Comparison of ENCODE assay signal across 13 mouse cellular contexts in the genomic region with DNA sequence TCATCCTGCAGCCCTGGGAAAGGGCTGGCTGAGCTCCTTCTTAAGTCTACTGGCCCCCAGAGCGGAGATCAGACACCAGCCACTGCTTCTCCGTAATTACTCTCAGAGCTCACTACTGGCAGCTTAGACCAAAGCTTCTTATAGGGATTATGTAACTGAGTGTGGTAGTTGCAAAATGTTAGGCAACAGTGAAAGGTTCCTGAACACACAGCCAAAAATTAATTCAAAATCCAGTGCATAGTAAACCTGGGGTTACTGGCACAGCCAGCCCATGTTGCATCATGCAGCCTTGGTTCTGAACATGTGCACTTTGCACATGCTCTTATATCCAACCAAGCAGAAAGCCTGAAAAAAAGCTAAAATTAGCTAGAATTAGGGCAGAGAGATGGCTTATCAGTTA. TPM values are rescaled to one million over a fixed set of nuclear protein-coding genes. Genes with fewer than 3 reads are reported as not detected.
DNase-seq lines count a peak whose midpoint lies in the region; ATAC-seq and TF ChIP-seq lines count a peak whose summit lies in the region.
"Had no signal": no experiment of that assay in that cellular context is flagged by ENCODE, and none has a peak within 500 bp of the region (broad histone marks: within the 10 kb centered on the region; RNA-seq: fewer than 3 reads in every experiment).

No protein-coding gene starts in this region.

- no peak overlapping the region for H3K4me3 ChIP-seq in liver, adult 2 months (ENCODE audit: insufficient read depth, low read depth, low read length)
- no peak overlapping the region for H3K4me3 ChIP-seq in liver, embryonic 11.5 days (ENCODE audit: low read depth, low read length)
- H3K4me3 ChIP-seq in hindbrain, embryonic 11.5 days (ENCODE audit: low read depth, low read length), result no peak overlapping the region
- H3K4me3 ChIP-seq: heart, embryonic 15.5 days had no signal

- H3K4me1 ChIP-seq in liver, adult 2 months (ENCODE audit: control insufficient read depth, insufficient read depth, low read length), result peaks cover 5% of the 10 kb centered on the region; the same call in 1 of the 2 replicates
- H3K4me1 ChIP-seq in liver, embryonic 11.5 days (replicated peaks; ENCODE audit: control insufficient read depth, insufficient read depth, low read length), result peaks cover 8% of the 10 kb centered on the region; the same call in 1 of the 2 replicates
- no peaks in the 10 kb centered on the region for H3K4me1 ChIP-seq in hindbrain, embryonic 11.5 days (replicated peaks; ENCODE audit: control insufficient read depth, insufficient read depth, low read length)

- no peaks in the 10 kb centered on the region for H3K27me3 ChIP-seq in liver, adult 2 months (ENCODE audit: control insufficient read depth, insufficient read depth, low read length)
- H3K27me3 ChIP-seq in liver, embryonic 11.5 days (replicated peaks; ENCODE audit: control insufficient read depth, insufficient read depth, low read length), result no peaks in the 10 kb centered on the region
- H3K27me3 ChIP-seq in hindbrain, embryonic 11.5 days (ENCODE audit: control insufficient read depth, insufficient read depth, low read length), result no peaks in the 10 kb centered on the region
- H3K27me3 ChIP-seq: heart, embryonic 15.5 days had no signal

- no peak for ATAC-seq in liver, embryonic 11.5 days (replicated peaks; ENCODE audit: low FRiP score)
- peak; percentile 73 for ATAC-seq in granulocyte monocyte progenitor cell, adult 5-6 weeks (replicated peaks; ENCODE audit: poor library complexity, severe bottlenecking)
- ATAC-seq in megakaryocyte progenitor cell, adult 5-6 weeks (replicated peaks; ENCODE audit: poor library complexity), result peak; percentile 50
- ATAC-seq in hindbrain, embryonic 11.5 days (ENCODE audit: low FRiP score), result no peak
- ATAC-seq: forebrain, embryonic 14.5 days; hindbrain, embryonic 16.5 days had no signal

- H3K4me2 ChIP-seq in liver, embryonic 11.5 days, result no peak overlapping the region
- no peak overlapping the region for H3K4me2 ChIP-seq in hindbrain, embryonic 11.5 days (replicated peaks; ENCODE audit: low read depth, low read length)
- H3K4me2 ChIP-seq: heart, embryonic 15.5 days had no signal

- peaks cover under 1% of the 10 kb centered on the region for H3K79me2 ChIP-seq in liver, adult 2 months (ENCODE audit: control insufficient read depth, insufficient read depth, low read length)

- H3K27ac ChIP-seq in liver, adult 2 months (replicated peaks; ENCODE audit: insufficient read depth, low read depth, low read length), result peak overlapping the region; percentile 84
- no peak overlapping the region for H3K27ac ChIP-seq in liver, embryonic 11.5 days (ENCODE audit: low read depth, low read length)
- no peak overlapping the region for H3K27ac ChIP-seq in hindbrain, embryonic 11.5 days (ENCODE audit: low read depth, low read length)
- H3K27ac ChIP-seq: heart, embryonic 15.5 days had no signal

- H3K36me3 ChIP-seq in liver, adult 2 months (ENCODE audit: control insufficient read depth, insufficient read depth, low read length), result no peaks in the 10 kb centered on the region
- H3K36me3 ChIP-seq in liver, embryonic 11.5 days (ENCODE audit: control insufficient read depth, insufficient read depth, low read length), result no peaks in the 10 kb centered on the region
- H3K36me3 ChIP-seq in hindbrain, embryonic 11.5 days (ENCODE audit: control insufficient read depth, insufficient read depth, low read length), result no peaks in the 10 kb centered on the region
- H3K36me3 ChIP-seq: heart, embryonic 15.5 days had no signal

- WGBS in liver, adult 2 months, result 21% methylated on average over 2 of the region's 2 CpGs
- 83% methylated on average over 2 of the region's 2 CpGs for WGBS in liver, embryonic 11.5 days
- 89% methylated on average over 2 of the region's 2 CpGs for WGBS in hindbrain, embryonic 11.5 days

- 0 out of 2 replicates have a peak overlapping the region, but pooled peaks have one; percentile 58 for H3K9ac ChIP-seq in liver, adult 2 months (ENCODE audit: low read depth, low read length)
- H3K9ac ChIP-seq in liver, embryonic 11.5 days (ENCODE audit: low read depth, low read length), result no peak overlapping the region
- no peak overlapping the region for H3K9ac ChIP-seq in hindbrain, embryonic 11.5 days (ENCODE audit: low read depth, low read length)
- H3K9ac ChIP-seq: heart, embryonic 15.5 days had no signal

- no peak for TF ChIP-seq CTCF in liver, adult 2 months (IDR thresholded peaks at IDR 0.05; ENCODE audit: low read depth, low read length)

- peak; percentile 99 for DNase-seq in liver, adult 2 months (ENCODE audit: extremely low read depth, low read depth, low spot score)
- no peak for DNase-seq in liver, embryonic 11.5 days (ENCODE audit: low spot score)
- peak; percentile 69 for DNase-seq in adrenal gland, postnatal 14 days
- DNase-seq in neural tube, embryonic 10.5 days (ENCODE audit: extremely low spot score, low spot score), result no peak
- no peak for DNase-seq in hindbrain, embryonic 11.5 days (ENCODE audit: low spot score)
- DNase-seq in embryo, embryonic 10.5 days (ENCODE audit: low spot score), result no peak
- DNase-seq: cerebellum, adult 2 months; gastrocnemius, postnatal 10 days had no signal

- TF ChIP-seq POLR2A in liver, adult 2 months (IDR thresholded peaks at IDR 0.05; ENCODE audit: extremely low read depth, insufficient read depth, low read length), result no peak

- peaks cover 3% of the 10 kb centered on the region; the same call in 1 of the 2 replicates for H3K9me3 ChIP-seq in liver, embryonic 11.5 days (ENCODE audit: control insufficient read depth, low read length)
- H3K9me3 ChIP-seq in hindbrain, embryonic 11.5 days (ENCODE audit: control insufficient read depth, low read length), result no peaks in the 10 kb centered on the region
- H3K9me3 ChIP-seq: heart, embryonic 15.5 days had no signal

RNA-seq across cellular contexts. Expression of a gene that starts 4.8 kb away (rescaled TPM):
- 57.9 and 65.8 TPM in 2 replicates for total RNA-seq in liver, adult 2 months (2014; rRNA removed)
- 16.5 and 17.7 TPM in 2 replicates for polyA plus RNA-seq in liver, adult 2 months (2012; rRNA removed)
- polyA plus RNA-seq in liver, embryonic 11.5 days (2014; fragmentation: Nextera tagmentation; extraction: Ambion mirVana), result 199 and 208 TPM in 2 replicates
- 166 and 178 TPM in 2 replicates for total RNA-seq in adrenal gland, postnatal 14 days (2021)
- total RNA-seq in granulocyte monocyte progenitor cell, adult 5-6 weeks (2014; fragmentation: Nextera tagmentation), result 269 and 272 TPM in 2 replicates
- total RNA-seq in granulocyte monocyte progenitor cell, adult 5-6 weeks (2017), result 334 and 405 TPM in 2 replicates
- 277 and 314 TPM in 2 replicates for total RNA-seq in megakaryocyte progenitor cell, adult 5-6 weeks (2015)
- total RNA-seq in megakaryocyte progenitor cell, adult 5-6 weeks (2017), result 313 and 434 TPM in 2 replicates
- polyA plus RNA-seq in hindbrain, embryonic 11.5 days (2014; fragmentation: Nextera tagmentation; extraction: Ambion mirVana), result 169 and 184 TPM in 2 replicates

RNA-seq across cellular contexts. Expression of a gene that starts 16.1 kb away (rescaled TPM):
- total RNA-seq in liver, adult 2 months (2014; rRNA removed), result 23.8 and 23.9 TPM in 2 replicates
- 6.4 and 6.5 TPM in 2 replicates for polyA plus RNA-seq in liver, adult 2 months (2012; rRNA removed)
- polyA plus RNA-seq in liver, embryonic 11.5 days (2014; fragmentation: Nextera tagmentation; extraction: Ambion mirVana), result 34.1 and 36.0 TPM in 2 replicates
- 26.3 and 31.9 TPM in 2 replicates for total RNA-seq in adrenal gland, postnatal 14 days (2021)
- 27.0 and 54.3 TPM in 2 replicates for total RNA-seq in granulocyte monocyte progenitor cell, adult 5-6 weeks (2014; fragmentation: Nextera tagmentation)
- total RNA-seq in granulocyte monocyte progenitor cell, adult 5-6 weeks (2017), result 19.8 and 19.9 TPM in 2 replicates
- 28.8 and 33.5 TPM in 2 replicates for total RNA-seq in megakaryocyte progenitor cell, adult 5-6 weeks (2015)
- total RNA-seq in megakaryocyte progenitor cell, adult 5-6 weeks (2017), result 18.3 and 25.1 TPM in 2 replicates
- polyA plus RNA-seq in hindbrain, embryonic 11.5 days (2014; fragmentation: Nextera tagmentation; extraction: Ambion mirVana), result 38.9 and 46.0 TPM in 2 replicates

RNA-seq across cellular contexts. Expression of a gene that starts 39.5 kb away (rescaled TPM):
- 0.09 and 0.27 TPM in 2 replicates for total RNA-seq in liver, adult 2 months (2014; rRNA removed)
- 0.02 TPM in 1 of 2 replicates, not detected in the other for polyA plus RNA-seq in liver, adult 2 months (2012; rRNA removed)
- polyA plus RNA-seq in liver, embryonic 11.5 days (2014; fragmentation: Nextera tagmentation; extraction: Ambion mirVana), result 1.2 and 1.4 TPM in 2 replicates
- 1.5 and 1.9 TPM in 2 replicates for total RNA-seq in adrenal gland, postnatal 14 days (2021)
- 1.3 and 3.8 TPM in 2 replicates for total RNA-seq in granulocyte monocyte progenitor cell, adult 5-6 weeks (2014; fragmentation: Nextera tagmentation)
- 1.2 and 1.4 TPM in 2 replicates for total RNA-seq in granulocyte monocyte progenitor cell, adult 5-6 weeks (2017)
- total RNA-seq in megakaryocyte progenitor cell, adult 5-6 weeks (2015), result 1.7 and 2.0 TPM in 2 replicates
- total RNA-seq in megakaryocyte progenitor cell, adult 5-6 weeks (2017), result 0.62 and 0.74 TPM in 2 replicates
- 3.8 and 5.4 TPM in 2 replicates for polyA plus RNA-seq in hindbrain, embryonic 11.5 days (2014; fragmentation: Nextera tagmentation; extraction: Ambion mirVana)

Comparison
In these comparisons a context has a peak if more than half of its experiments do, and no peak if none do; other contexts are left out.
1. DNase-seq: peak in liver, adult 2 months (single experiment) and adrenal gland, postnatal 14 days (single experiment); none in liver, embryonic 11.5 days (single experiment), neural tube, embryonic 10.5 days (single experiment), hindbrain, embryonic 11.5 days (single experiment) and embryo, embryonic 10.5 days (single experiment).
2. ATAC-seq: peak in granulocyte monocyte progenitor cell, adult 5-6 weeks (single experiment) and megakaryocyte progenitor cell, adult 5-6 weeks (single experiment); none in liver, embryonic 11.5 days (single experiment) and hindbrain, embryonic 11.5 days (single experiment).